Comparison of ENCODE assay signal across 27 mouse cellular contexts in the genomic region with DNA sequence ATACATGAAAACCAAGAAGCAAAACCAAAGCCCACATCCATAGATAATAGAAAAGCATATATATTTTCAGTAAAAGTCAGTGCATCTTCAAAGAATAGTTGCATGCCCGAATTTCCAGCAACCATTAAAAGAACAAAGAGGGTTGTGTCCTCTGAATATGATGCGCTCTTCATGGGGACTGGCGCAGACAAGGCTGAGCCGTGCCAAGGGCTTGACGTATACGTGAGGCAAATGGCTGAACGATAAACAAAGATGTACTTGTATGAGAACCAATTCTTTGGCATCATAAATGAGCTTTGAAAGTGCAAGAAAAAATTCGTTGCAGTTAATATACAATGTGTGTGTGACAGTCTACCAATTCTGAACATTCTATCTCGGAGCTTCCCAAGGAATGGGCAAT. TPM values are rescaled to one million over a fixed set of nuclear protein-coding genes. Genes with fewer than 3 reads are reported as not detected.
DNase-seq lines count a peak whose midpoint lies in the region; ATAC-seq and TF ChIP-seq lines count a peak whose summit lies in the region.
"Had no signal": no experiment of that assay in that cellular context is flagged by ENCODE, and none has a peak within 500 bp of the region (broad histone marks: within the 10 kb centered on the region; RNA-seq: fewer than 3 reads in every experiment).

No protein-coding gene starts in this region.

- no peak for ATAC-seq in embryonic facial prominence, embryonic 15.5 days (ENCODE audit: insufficient number of reproducible peaks, low FRiP score, low TSS enrichment, low read depth)
- no peak for ATAC-seq in limb, embryonic 12.5 days (ENCODE audit: insufficient number of reproducible peaks, insufficient read depth, low FRiP score, low TSS enrichment, low read depth)
- ATAC-seq in lung, postnatal 0 days: peak; percentile 66
- ATAC-seq: CD4-positive, CD25-positive, alpha-beta regulatory T cell, adult 4 months; forebrain, embryonic 16.5 days had no signal

- 59% methylated on average over 9 of the region's 9 CpGs for WGBS in embryonic facial prominence, embryonic 15.5 days
- WGBS in embryonic facial prominence, embryonic 10.5 days: 84% methylated on average over 9 of the region's 9 CpGs
- WGBS in limb, embryonic 12.5 days: 90% methylated on average over 9 of the region's 9 CpGs
- 91% methylated on average over 9 of the region's 9 CpGs for WGBS in limb, embryonic 10.5 days
- WGBS in lung, postnatal 0 days: 63% methylated on average over 9 of the region's 9 CpGs
- WGBS in lung, adult 2 months: 82% methylated on average over 9 of the region's 9 CpGs

- no peaks in the 10 kb centered on the region for H3K9me3 ChIP-seq in embryonic facial prominence, embryonic 15.5 days (replicated peaks)
- H3K9me3 ChIP-seq in embryonic facial prominence, embryonic 10.5 days: no peaks in the 10 kb centered on the region
- H3K9me3 ChIP-seq in limb, embryonic 12.5 days: no peaks in the 10 kb centered on the region
- H3K9me3 ChIP-seq in limb, embryonic 10.5 days (replicated peaks): no peaks in the 10 kb centered on the region
- H3K9me3 ChIP-seq in lung, postnatal 0 days (ENCODE audit: low read length): no peaks in the 10 kb centered on the region
- H3K9me3 ChIP-seq: embryonic facial prominence, embryonic 12.5 days; forebrain, embryonic 12.5 days; G1E; heart, embryonic 12.5 days; hindbrain, embryonic 10.5 days had no signal

- TF ChIP-seq CTCF in lung, postnatal 0 days (IDR thresholded peaks at IDR 0.05): no peak
- no peak for TF ChIP-seq CTCF in lung, adult 2 months (IDR thresholded peaks at IDR 0.05; ENCODE audit: insufficient read depth, low read length)

- H3K27ac ChIP-seq in embryonic facial prominence, embryonic 15.5 days (replicated peaks): peak overlapping the region; percentile 71
- no peak overlapping the region for H3K27ac ChIP-seq in embryonic facial prominence, embryonic 10.5 days (replicated peaks)
- 0 out of 2 replicates have a peak overlapping the region, but pooled peaks have one; percentile 54 for H3K27ac ChIP-seq in limb, embryonic 12.5 days
- H3K27ac ChIP-seq in limb, embryonic 10.5 days: no peak overlapping the region
- H3K27ac ChIP-seq in lung, postnatal 0 days (ENCODE audit: low read length): no peak overlapping the region
- H3K27ac ChIP-seq: embryonic facial prominence, embryonic 12.5 days; forebrain, embryonic 12.5 days; heart, adult 2 months had no signal

- no peak for TF ChIP-seq EP300 in lung, postnatal 0 days (IDR thresholded peaks at IDR 0.05)

- no peak overlapping the region for H3K4me3 ChIP-seq in embryonic facial prominence, embryonic 15.5 days (replicated peaks)
- no peak overlapping the region for H3K4me3 ChIP-seq in embryonic facial prominence, embryonic 10.5 days
- H3K4me3 ChIP-seq in limb, embryonic 12.5 days (replicated peaks): no peak overlapping the region
- no peak overlapping the region for H3K4me3 ChIP-seq in limb, embryonic 10.5 days
- no peak overlapping the region for H3K4me3 ChIP-seq in lung, postnatal 0 days (ENCODE audit: low read depth, low read length)
- no peak overlapping the region for H3K4me3 ChIP-seq in lung, adult 2 months (replicated peaks; ENCODE audit: extremely low read depth, low read depth, low read length)
- H3K4me3 ChIP-seq: embryonic facial prominence, embryonic 12.5 days; forebrain, embryonic 12.5 days; heart, adult 2 months; heart, embryonic 12.5 days; hindbrain, embryonic 10.5 days had no signal

- no peak for DNase-seq in embryonic facial prominence, embryonic 10.5 days (ENCODE audit: low spot score)
- peak; percentile 58 for DNase-seq in layer of hippocampus, adult 11-12 months (ENCODE audit: low spot score)
- no peak for DNase-seq in layer of hippocampus, postnatal 36 days
- DNase-seq in limb, embryonic 10.5 days (ENCODE audit: low spot score): no peak
- peak; percentile 29 for DNase-seq in lung, postnatal 0 days (ENCODE audit: low spot score)
- no peak for DNase-seq in lung, adult 2 months
- DNase-seq: adrenal gland, adult 8-10 months; adrenal gland, postnatal 36 days; cerebellum, adult 11 months; cerebellum, adult 8-10 months; cerebellum, postnatal 14 days; embryo, embryonic 11 days; gastrocnemius, postnatal 10 days had no signal

- TF ChIP-seq POLR2A in lung, adult 2 months (IDR thresholded peaks at IDR 0.05; ENCODE audit: borderline replicate concordance, extremely low read depth, low read depth, low read length): no peak

- H3K36me3 ChIP-seq in embryonic facial prominence, embryonic 15.5 days: no peaks in the 10 kb centered on the region
- H3K36me3 ChIP-seq in embryonic facial prominence, embryonic 10.5 days (replicated peaks): no peaks in the 10 kb centered on the region
- no peaks in the 10 kb centered on the region for H3K36me3 ChIP-seq in limb, embryonic 12.5 days
- no peaks in the 10 kb centered on the region for H3K36me3 ChIP-seq in limb, embryonic 10.5 days
- no peaks in the 10 kb centered on the region for H3K36me3 ChIP-seq in lung, postnatal 0 days (ENCODE audit: insufficient read depth, low read length)
- H3K36me3 ChIP-seq: embryonic facial prominence, embryonic 12.5 days; forebrain, embryonic 12.5 days; G1E; heart, embryonic 12.5 days; hindbrain, embryonic 10.5 days had no signal

- H3K9ac ChIP-seq in embryonic facial prominence, embryonic 15.5 days: no peak overlapping the region
- no peak overlapping the region for H3K9ac ChIP-seq in limb, embryonic 12.5 days (replicated peaks)
- H3K9ac ChIP-seq in lung, postnatal 0 days (replicated peaks; ENCODE audit: low read depth): no peak overlapping the region
- H3K9ac ChIP-seq: embryonic facial prominence, embryonic 12.5 days; forebrain, embryonic 12.5 days; heart, embryonic 12.5 days had no signal

- no peaks in the 10 kb centered on the region for H3K27me3 ChIP-seq in embryonic facial prominence, embryonic 15.5 days
- no peaks in the 10 kb centered on the region for H3K27me3 ChIP-seq in embryonic facial prominence, embryonic 10.5 days (replicated peaks; ENCODE audit: low read depth, poor library complexity, severe bottlenecking)
- no peaks in the 10 kb centered on the region for H3K27me3 ChIP-seq in limb, embryonic 12.5 days
- no peaks in the 10 kb centered on the region for H3K27me3 ChIP-seq in limb, embryonic 10.5 days (ENCODE audit: low read depth, poor library complexity, severe bottlenecking)
- H3K27me3 ChIP-seq in lung, postnatal 0 days (replicated peaks; ENCODE audit: insufficient read depth, low read length): no peaks in the 10 kb centered on the region
- H3K27me3 ChIP-seq: embryonic facial prominence, embryonic 12.5 days; forebrain, embryonic 12.5 days; heart, embryonic 12.5 days had no signal

- H3K4me2 ChIP-seq in embryonic facial prominence, embryonic 15.5 days (replicated peaks): no peak overlapping the region
- no peak overlapping the region for H3K4me2 ChIP-seq in limb, embryonic 12.5 days
- no peak overlapping the region for H3K4me2 ChIP-seq in lung, postnatal 0 days (replicated peaks; ENCODE audit: low read depth, low read length)
- H3K4me2 ChIP-seq: embryonic facial prominence, embryonic 12.5 days; forebrain, embryonic 12.5 days; heart, embryonic 12.5 days had no signal

- peaks cover 14% of the 10 kb centered on the region; the same call in 1 of the 2 replicates for H3K4me1 ChIP-seq in embryonic facial prominence, embryonic 15.5 days
- peaks cover 13% of the 10 kb centered on the region; the same call in 1 of the 2 replicates for H3K4me1 ChIP-seq in embryonic facial prominence, embryonic 10.5 days
- H3K4me1 ChIP-seq in limb, embryonic 12.5 days (replicated peaks): 0 out of 2 replicates have a peak, but pooled peaks cover 2% of the 10 kb centered on the region
- H3K4me1 ChIP-seq in limb, embryonic 10.5 days: 0 out of 2 replicates have a peak, but pooled peaks cover 13% of the 10 kb centered on the region
- H3K4me1 ChIP-seq in lung, postnatal 0 days (ENCODE audit: insufficient read depth, low read depth, low read length): peaks cover 3% of the 10 kb centered on the region; the same call in 1 of the 2 replicates
- H3K4me1 ChIP-seq in lung, adult 2 months (ENCODE audit: control insufficient read depth, insufficient read depth, low read length): no peaks in the 10 kb centered on the region
- H3K4me1 ChIP-seq: embryonic facial prominence, embryonic 12.5 days; forebrain, embryonic 12.5 days had no signal

RNA-seq across cellular contexts. Expression of gene Hacl1, which starts 40.2 kb away (rescaled TPM):
- polyA plus RNA-seq in embryonic facial prominence, embryonic 15.5 days (2015; fragmentation: Nextera tagmentation; extraction: Ambion mirVana): 11.5 and 13.3 TPM in 2 replicates
- polyA plus RNA-seq in embryonic facial prominence, embryonic 10.5 days (2016; fragmentation: Nextera tagmentation; extraction: Ambion mirVana): 7.8 and 8.2 TPM in 2 replicates
- total RNA-seq in layer of hippocampus, postnatal 36 days (2021): 1 to 10 TPM; 6.6 to 9.8 TPM
- 10.6 and 13.3 TPM in 2 replicates for polyA plus RNA-seq in limb, embryonic 12.5 days (2016; fragmentation: Nextera tagmentation; extraction: Ambion mirVana)
- 6.1 and 9.4 TPM in 2 replicates for polyA plus RNA-seq in limb, embryonic 10.5 days (2016; fragmentation: Nextera tagmentation; extraction: Ambion mirVana)
- 13.2 and 13.5 TPM in 2 replicates for polyA plus RNA-seq in lung, postnatal 0 days (2015; fragmentation: Nextera tagmentation; extraction: Ambion mirVana)
- polyA plus RNA-seq in lung, adult 2 months (2012; rRNA removed): 7.8 and 10.7 TPM in 2 replicates

RNA-seq across cellular contexts. Expression of gene Btd, which starts 40.5 kb away (rescaled TPM):
- polyA plus RNA-seq in embryonic facial prominence, embryonic 15.5 days (2015; fragmentation: Nextera tagmentation; extraction: Ambion mirVana): 33.5 and 33.7 TPM in 2 replicates
- polyA plus RNA-seq in embryonic facial prominence, embryonic 10.5 days (2016; fragmentation: Nextera tagmentation; extraction: Ambion mirVana): 14.8 and 15.2 TPM in 2 replicates
- total RNA-seq in layer of hippocampus, postnatal 36 days (2021): 10 to 100 TPM in 1 of 2 experiments, 1 to 10 TPM in 1; 9.5 to 10.9 TPM
- 23.2 and 25.5 TPM in 2 replicates for polyA plus RNA-seq in limb, embryonic 12.5 days (2016; fragmentation: Nextera tagmentation; extraction: Ambion mirVana)
- 12.1 and 16.3 TPM in 2 replicates for polyA plus RNA-seq in limb, embryonic 10.5 days (2016; fragmentation: Nextera tagmentation; extraction: Ambion mirVana)
- 27.8 and 28.2 TPM in 2 replicates for polyA plus RNA-seq in lung, postnatal 0 days (2015; fragmentation: Nextera tagmentation; extraction: Ambion mirVana)
- polyA plus RNA-seq in lung, adult 2 months (2012; rRNA removed): 27.5 and 52.3 TPM in 2 replicates

RNA-seq across cellular contexts. Expression of gene Gm49387, which starts 40.6 kb away (rescaled TPM):
- 2.5 and 3.8 TPM in 2 replicates for polyA plus RNA-seq in embryonic facial prominence, embryonic 15.5 days (2015; fragmentation: Nextera tagmentation; extraction: Ambion mirVana)
- polyA plus RNA-seq in embryonic facial prominence, embryonic 10.5 days (2016; fragmentation: Nextera tagmentation; extraction: Ambion mirVana): 0.39 and 0.48 TPM in 2 replicates
- not detected for total RNA-seq in layer of hippocampus, postnatal 36 days (2021)
- 2.0 TPM in 1 of 2 replicates, not detected in the other for polyA plus RNA-seq in limb, embryonic 12.5 days (2016; fragmentation: Nextera tagmentation; extraction: Ambion mirVana)
- 0.36 and 0.50 TPM in 2 replicates for polyA plus RNA-seq in limb, embryonic 10.5 days (2016; fragmentation: Nextera tagmentation; extraction: Ambion mirVana)
- 1.7 and 1.9 TPM in 2 replicates for polyA plus RNA-seq in lung, postnatal 0 days (2015; fragmentation: Nextera tagmentation; extraction: Ambion mirVana)
- polyA plus RNA-seq in lung, adult 2 months (2012; rRNA removed): not detected in 2 replicates
- total RNA-seq: adrenal gland, adult 8-10 months; adrenal gland, postnatal 36 days; common myeloid progenitor, adult 5-6 weeks; G1E; gastrocnemius, postnatal 4 days had no signal
- polyA plus RNA-seq: brain, embryonic 14.5 days; forebrain, embryonic 16.5 days; frontal cortex, adult 2 months; G1E had no signal

Comparison
In these comparisons a context has a peak if more than half of its experiments do, and no peak if none do; other contexts are left out.
1. H3K27ac ChIP-seq: peak in embryonic facial prominence, embryonic 15.5 days (single experiment) and limb, embryonic 12.5 days (single experiment); none in embryonic facial prominence, embryonic 10.5 days (single experiment), limb, embryonic 10.5 days (single experiment) and lung, postnatal 0 days (single experiment).
2. DNase-seq: peak in layer of hippocampus, adult 11-12 months (single experiment) and lung, postnatal 0 days (single experiment); none in embryonic facial prominence, embryonic 10.5 days (single experiment), layer of hippocampus, postnatal 36 days (0 of 2), limb, embryonic 10.5 days (single experiment) and lung, adult 2 months (single experiment).